Mouse (Mus musculus) gastrocnemius, adult 18-20 months (tissue): Measurements from ENCODE around the gene Ndp. TPM values are rescaled to one million over a fixed set of nuclear protein-coding genes. Genes with fewer than 3 reads are reported as not detected.

ENCODE experiments used
- DNase-seq: peaks from one replicate; pipeline ENCODE4 v3.0.0; 2021; ENCODE audit warnings: low spot score
- long read RNA-seq, 2 experiments: library from polyadenylated mRNA; stranded (forward); transcript quantifications; one replicate each; pipeline ENCODE4 v2.0.0; 2021
- total RNA-seq, 2 experiments: library from RNA; stranded (reverse); gene quantifications; 2 replicates each; pipeline ENCODE4 v1.2.3; 2021

Gene Ndp
- total RNA-seq: not detected
- long read RNA-seq, experiment 1: 0 reads
- long read RNA-seq, experiment 2: 0 reads

DNA sequence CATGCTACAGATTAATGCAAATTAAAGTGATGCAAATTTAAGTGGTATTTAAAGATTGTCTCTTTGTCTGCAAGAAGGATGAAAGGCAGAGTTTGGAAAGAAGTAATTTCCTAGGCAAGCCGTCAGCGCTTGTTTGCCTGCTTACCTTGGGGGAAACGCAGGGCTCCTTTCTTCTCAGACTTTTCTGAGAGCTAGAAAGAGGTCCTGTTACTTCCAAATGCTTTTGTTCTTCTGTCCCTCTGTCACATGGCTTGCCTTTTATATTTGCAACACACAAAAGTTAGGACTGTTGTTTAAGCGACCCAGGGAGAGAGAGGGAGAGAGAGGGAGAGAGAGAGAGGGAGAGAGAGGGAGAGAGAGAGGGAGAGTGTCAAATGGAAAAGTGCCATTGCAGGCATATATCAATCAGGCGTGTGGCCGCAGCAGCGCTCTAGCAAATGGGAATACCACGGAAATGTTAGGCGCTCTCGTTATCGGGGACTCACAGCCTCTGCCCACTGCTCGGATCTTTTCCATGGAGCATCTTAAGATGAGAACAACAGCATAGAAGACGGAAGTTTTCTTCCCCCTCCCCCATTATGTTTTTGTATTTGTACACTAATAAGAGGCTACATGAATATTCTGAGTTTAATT is at the start of gene Ndp:
Gene Ndp, minus strand, starts transcription at position 534 of the 633 bp plus-strand sequence.
- no peak for DNase-seq

DNA sequence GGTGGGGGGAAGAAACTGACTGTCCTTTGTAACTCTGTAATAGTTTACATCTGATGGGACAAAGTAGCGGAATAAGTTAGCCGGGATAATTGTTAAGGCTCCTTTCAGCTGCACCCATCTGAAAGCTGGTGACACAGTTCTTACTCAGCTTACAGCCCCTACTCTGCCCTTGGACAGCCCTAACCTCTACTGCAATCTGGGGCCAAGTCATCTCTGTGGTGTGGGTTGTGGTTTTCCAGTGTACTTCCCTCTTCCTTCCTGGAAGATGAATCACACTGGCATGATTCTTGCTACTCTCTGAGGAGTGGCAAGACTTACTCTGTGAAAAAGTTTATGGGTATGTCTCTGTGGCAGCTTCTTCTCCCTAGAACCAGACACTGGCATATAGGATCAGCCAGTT is 43.2 kb upstream of the Ndp start:
- DNase-seq: no peak

DNA sequence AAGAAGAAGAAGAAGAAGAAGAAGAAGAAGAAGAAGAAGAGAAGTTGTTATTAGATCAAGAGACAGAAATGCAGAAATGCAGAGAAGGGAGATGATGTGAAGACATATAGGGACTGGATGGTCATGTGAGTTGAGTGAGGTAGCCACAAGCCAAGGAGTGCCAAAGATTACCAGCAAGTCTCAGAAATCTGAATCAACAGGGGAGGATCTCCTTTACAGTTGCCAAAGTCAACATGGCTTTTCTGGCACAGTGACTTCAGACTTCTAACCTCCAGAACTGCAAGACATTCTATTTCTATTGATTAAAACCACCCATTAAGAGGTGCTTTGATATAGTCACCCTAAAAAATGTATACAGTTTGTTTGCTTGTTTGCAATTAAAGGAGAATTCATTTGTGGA is 6.4 kb upstream of the Ndp start:
- DNase-seq: no peak

DNA sequence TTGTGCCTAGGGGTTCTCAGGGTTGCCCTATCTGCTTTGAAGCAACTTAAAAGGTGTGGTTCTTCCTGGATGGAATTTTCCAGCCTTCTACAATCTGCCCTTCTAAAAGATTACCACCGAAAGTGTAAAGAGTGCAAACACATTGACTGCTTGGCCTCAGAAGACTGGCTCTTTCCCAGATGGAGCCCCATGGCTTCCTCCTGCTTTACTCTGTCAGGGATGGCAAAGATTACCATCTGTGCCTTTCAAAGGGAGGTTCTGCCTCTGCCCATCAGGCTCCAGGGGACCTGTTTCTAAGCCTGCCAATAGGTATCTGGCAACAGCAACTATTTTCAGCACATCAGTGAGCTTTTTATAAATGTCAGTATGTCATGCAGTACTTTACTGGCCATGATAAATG is 1.5 kb upstream of the Ndp start:
- no peak for DNase-seq

DNA sequence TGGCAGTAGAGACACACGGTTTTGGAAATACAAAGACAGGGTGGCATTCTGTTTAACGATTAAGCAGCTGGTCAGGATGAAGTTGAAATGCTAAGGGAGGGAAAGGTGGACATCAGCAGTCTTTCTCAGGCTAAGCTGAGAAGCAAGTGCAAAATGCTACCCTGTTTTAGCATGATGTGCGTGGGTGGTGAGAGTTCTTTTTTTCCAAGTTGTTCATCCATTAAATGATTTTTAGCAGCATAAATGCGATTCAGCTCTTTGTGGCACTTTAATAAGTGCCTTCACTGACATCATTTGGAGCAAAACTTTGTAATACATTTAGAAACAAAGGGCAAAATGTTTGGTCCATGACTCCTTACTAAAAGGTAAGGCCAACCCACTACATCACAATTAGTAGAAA is 337 bp upstream of the Ndp start:
- no peak for DNase-seq

DNA sequence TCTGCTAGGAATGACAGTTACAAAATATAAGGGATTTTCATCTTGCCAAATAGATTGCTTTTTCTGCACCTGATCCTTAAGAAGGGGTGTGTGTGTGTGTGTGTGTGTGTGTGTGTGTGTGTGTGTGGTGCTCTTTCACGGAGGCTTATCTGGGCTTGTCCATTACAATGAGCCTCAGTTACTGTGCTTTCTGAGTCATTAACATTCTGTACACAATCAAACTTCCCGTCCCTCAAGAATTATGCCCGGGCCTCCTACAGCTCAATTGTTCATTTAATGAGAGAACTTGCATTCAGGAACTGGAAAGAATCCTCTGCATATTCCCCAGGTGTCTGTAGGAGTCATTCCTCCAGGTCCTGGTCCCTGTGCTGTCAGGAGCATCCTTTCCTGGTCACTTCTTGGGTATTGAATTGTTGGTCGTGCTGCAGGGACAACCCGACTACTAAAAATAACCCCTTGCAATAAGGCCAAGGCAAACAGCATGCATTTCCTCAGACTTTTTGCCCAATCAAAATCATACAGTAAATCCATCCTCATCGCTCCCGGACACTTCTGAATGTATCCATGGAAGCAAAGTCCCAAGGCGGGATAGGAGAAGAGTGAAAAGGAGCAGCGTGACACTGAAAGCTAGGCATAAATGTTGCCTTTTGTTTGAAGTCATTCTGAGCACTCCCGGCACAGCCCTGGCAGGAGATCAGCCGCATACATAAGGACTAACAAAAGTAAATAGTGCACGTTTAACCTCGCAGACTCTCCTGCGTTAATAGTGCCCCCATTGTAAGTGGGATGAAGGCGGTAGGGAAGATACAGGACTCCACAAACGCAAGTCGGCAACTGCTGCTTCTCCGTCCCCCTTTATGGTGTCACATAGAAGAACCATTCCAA is 1.1 kb downstream of the Ndp start:
- DNase-seq: no peak

DNA sequence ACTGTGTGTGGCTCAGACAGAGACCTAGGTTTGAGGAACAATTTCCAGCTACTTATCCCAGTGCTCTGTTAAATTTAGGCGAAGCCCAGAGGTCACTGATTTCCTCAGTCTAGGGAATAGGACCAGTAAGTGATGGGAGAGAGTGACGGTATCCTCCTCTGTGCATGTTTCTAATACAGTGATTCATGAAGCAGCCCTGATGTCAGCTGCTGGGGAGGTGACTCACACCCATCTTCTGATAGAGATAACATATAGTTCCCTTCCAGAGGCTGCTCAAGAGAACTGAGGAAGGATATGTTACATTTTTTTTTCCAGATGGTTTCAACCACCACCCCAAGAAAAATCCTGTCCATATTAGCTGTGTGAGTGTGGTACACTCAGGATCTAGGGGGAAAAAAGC is 2.9 kb downstream of the Ndp start:
- DNase-seq: no peak

DNA sequence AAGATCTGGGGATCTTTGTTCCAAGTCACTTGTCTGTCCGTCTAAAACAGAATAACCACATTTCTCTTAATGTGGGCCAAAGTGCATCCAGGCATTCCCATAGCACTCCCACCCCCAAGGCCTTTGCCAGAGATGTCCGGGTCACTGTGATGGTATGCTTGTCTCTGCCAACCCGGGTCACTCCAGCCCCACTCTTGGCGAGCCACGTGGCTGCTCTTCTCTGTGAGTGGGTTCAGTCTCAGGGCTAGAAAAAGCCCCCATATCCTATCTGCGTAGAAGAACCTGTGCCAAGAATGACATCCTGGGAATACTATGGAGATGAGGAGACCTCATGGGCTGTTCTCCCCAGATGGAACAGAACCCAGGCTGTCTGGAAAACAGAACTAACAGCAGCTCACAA is 4.0 kb downstream of the Ndp start:
- DNase-seq: no peak

DNA sequence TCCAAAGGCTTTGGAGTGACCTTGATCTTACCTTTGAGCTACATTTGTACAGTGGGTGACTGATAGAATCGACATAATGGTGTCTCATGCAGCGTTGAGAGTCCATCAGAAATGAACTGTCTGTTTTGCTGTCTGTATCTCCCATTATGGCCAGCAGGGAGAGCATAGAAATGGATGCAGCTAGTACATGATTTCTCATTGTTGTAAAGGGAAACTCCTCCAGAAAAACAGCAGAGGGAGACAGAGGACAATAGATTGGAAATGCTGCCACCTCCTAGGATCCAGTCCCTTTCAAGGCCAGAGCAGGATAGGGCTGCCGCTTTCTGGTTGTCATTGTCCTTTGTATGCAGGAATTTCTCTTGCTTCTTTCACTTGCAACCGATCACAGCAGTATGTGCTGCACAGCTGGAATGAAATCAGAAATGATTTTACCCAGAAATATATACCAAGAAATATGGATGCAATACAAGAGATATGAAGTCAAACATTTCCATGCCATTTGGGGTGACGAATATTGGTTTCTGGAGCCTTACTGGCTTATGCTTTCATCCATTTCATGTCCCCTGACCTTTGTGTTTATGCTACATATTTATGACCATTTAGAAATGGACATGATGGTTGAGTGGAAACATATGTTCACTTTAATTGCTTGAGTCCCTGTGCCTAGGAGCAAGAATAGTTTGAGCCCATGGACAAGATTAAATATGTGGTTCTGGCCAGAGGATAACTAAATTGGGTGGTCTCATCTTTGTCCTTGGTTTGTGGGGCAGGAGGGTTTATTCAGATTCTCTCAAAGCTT is 17.0 kb downstream of the Ndp start:
- peak; percentile 10 for DNase-seq

DNA sequence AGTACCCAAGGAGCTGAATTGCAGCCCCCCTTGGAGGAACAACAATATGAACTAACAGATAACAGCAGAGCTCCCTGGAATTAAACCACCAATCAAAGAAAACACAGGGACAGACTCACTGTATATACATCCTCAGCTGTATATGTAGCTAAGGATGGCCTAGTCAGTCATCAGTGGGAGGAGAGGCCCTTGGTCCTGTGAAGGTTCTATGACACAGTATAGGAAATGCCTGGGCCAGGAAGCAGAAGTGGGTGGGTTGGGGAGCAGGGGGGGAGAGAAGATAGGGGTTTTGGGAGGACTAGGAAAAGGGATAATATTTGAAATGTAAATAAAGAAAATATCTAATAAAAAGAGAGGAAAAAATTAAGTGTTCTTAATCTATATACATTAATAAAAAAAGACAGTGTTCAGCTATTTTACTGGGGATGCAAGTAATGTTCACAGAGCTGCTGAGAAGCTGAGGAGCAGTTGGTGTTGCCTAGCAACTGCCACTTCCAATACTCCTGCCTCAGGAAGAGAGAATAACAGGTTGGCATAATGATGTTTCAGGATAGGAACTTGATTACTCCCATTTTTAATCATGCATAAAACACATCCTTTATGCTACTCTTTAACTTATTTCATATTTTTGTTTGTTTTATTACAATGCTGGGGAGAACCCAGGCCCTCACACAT is 43.8 kb downstream of the Ndp start:
- DNase-seq: no peak

DNA sequence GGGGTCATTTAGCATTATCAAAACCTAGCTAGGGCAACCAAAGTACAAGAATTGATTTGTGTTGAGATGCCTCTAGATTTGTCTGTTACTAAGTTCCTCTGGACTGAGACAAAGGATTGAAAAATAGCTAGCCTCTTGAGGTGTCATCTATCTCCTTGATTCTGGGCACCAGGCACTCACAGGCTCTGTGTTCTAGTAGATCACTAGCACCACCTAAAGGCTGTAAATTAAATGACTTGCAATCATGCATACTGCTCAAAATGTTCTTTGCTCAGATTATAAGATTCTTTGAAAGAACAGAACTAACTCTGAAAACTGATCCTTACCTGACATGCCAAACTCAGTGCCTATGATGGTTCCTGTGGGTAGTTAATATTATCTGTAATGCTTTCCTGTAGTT is 51.3 kb downstream of the Ndp start:
- peak; percentile 1 for DNase-seq

DNA sequence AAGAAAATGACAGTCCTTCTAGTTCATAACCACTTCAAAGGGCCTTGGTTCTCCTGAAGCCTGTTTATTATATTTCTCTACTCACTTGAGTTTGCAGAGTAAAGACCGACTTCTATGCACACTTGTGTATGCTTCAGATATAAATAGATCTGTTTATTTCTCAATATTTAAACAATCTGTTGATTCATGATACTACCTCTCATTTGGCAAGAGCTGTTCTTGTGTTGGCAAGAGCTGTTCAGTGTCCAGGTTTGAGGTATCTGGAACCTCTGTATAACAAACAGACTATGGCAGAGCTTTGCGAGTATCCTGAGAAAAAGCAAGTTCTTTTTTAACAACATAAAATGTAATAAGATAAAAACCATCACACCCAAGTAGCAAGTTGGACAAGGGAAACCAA is 65.5 kb downstream of the Ndp start:
- DNase-seq: no peak

DNA sequence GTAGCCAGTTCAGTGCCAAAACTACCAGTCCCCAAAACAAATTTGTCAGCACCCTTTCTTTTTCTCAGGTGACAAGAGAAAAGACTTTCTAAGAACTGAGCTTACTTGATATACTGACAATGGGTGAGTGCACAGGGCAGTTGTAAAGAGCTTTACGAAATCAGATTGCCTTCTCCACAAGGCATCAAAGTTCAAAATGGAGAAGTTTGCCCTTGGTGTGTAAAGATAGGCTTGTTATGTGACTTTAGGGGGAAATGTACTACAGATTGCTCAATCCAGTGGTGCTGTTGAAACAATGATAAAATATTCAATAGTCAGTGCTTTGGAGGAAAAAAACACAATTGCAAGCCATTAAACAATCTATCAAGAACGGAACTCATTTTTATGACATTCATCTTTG is 70.1 kb downstream of the Ndp start:
- DNase-seq: no peak

DNA sequence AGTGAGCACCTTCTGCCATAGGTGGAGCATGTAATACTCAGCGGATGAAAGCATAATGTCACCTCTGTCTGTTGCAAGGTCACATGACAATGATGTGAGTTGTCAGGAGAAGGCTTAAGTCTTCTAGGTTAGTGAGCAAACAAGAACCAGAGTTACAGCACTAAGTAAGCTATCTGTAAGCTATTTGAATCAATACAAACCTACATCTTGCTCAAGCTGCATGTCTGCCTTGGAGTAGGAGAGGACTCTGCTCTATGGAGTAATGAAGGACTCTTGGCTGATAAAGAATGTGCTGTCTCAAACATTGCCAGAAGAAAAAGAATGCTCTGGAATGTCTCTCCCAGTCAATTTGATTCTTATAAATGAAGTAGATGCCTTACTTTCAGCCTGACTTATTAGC is 74.3 kb downstream of the Ndp start:
- DNase-seq: no peak

DNA sequence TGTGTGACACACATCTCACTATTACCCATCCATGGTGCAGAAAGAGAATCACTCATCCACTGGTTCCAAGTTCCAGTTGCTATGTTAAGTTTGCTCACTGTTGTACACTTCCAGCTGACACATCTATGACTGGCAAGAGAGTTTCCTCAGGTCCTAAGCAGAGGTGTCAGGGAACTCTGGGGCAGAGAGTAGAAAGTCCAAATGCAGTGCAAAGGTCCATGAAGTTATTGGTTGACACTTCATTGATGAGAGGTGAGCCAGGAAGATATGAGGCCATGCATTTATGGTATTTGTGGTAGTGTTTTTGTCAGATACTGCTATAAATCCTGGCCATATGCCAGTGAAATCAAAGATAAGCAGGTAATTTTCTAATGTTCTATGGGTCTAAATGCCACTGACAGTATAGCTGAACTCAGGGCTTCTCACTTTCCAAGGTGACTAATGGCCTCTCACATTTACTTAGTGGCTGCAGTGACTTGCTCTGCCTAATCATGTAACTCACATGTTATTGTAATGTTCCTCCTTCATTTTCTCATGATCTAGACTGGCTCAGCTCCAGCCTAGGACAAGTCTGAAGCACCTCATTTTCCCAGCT is 75.0 kb downstream of the Ndp start:
- no peak for DNase-seq

Other genes with a start within 250 kb of the Ndp start
- 10 to 100 TPM; 15.3 to 22.0 TPM for gene Maob, start 94.4 kb downstream of the Ndp start, total RNA-seq